Mouse (Mus musculus) heart, adult 2 months (tissue): ENCODE data around the gene Fbxl2. TPM values are rescaled to one million over a fixed set of nuclear protein-coding genes. Genes with fewer than 3 reads are reported as not detected.

Experiments
- DNase-seq, 2 experiments: peaks; one replicate each; pipeline ENCODE4 v3.0.0; 2021
- H3K27ac ChIP-seq: fragments of 200-600 bp; 2 replicates; pipeline ENCODE4 v1.8.1; 2022
- H3K27me3 ChIP-seq: fragments of 200-500 bp; 2 replicates; pipeline ENCODE4 v1.6.1; 2012; ENCODE audit warnings: mild to moderate bottlenecking, low read length, inconsistent platforms, mixed read lengths; ENCODE audit not compliant: control insufficient read depth, insufficient read depth
- H3K36me3 ChIP-seq: fragments of 200-500 bp; 2 replicates; pipeline ENCODE4 v1.6.1; 2012; ENCODE audit warnings: low read length, inconsistent platforms; ENCODE audit not compliant: control insufficient read depth, insufficient read depth
- H3K4me1 ChIP-seq: fragments of 200-500 bp; 2 replicates; pipeline ENCODE4 v1.6.1; 2011; ENCODE audit warnings: low read length; ENCODE audit not compliant: control insufficient read depth, insufficient read depth
- H3K4me3 ChIP-seq: fragments of 200-600 bp; 2 replicates; pipeline ENCODE4 v1.8.1; 2022
- H3K79me2 ChIP-seq: fragments of 200-500 bp; replicated peaks from 2 replicates; pipeline ENCODE4 v1.6.1; 2012; ENCODE audit warnings: mild to moderate bottlenecking, inconsistent platforms, low read length, moderate library complexity, mixed read lengths; ENCODE audit not compliant: control insufficient read depth, insufficient read depth
- H3K9ac ChIP-seq: fragments of 200-500 bp; 2 replicates; pipeline ENCODE4 v1.6.1; 2012; ENCODE audit warnings: low read depth, mild to moderate bottlenecking, control low read depth, inconsistent platforms, low read length, mixed read lengths
- CTCF ChIP-seq: fragments of 200-600 bp; IDR thresholded peaks from 2 replicates; pipeline ENCODE4 v1.8.1; 2022; ENCODE audit warnings: antibody characterized with exemption, mild to moderate bottlenecking, moderate library complexity
- EP300 ChIP-seq: fragments of 200-500 bp; IDR thresholded peaks from 2 replicates; pipeline ENCODE4 v1.6.1; 2011; ENCODE audit warnings: low read depth, low read length, control low read depth; ENCODE audit not compliant: insufficient read depth
- POLR2A ChIP-seq: fragments of 200-500 bp; IDR thresholded peaks from 2 replicates; pipeline ENCODE4 v1.6.1; 2011; ENCODE audit warnings: mild to moderate bottlenecking, low read depth, low read length, control low read depth; ENCODE audit not compliant: insufficient read depth
- WGBS: fragments of 180-500 bp; shearing (Covaris S2); methylation state at CpG from one replicate; pipeline ENCODE4 v1.1.7; 2018; 5-methylcytosine and 5-hydroxymethylcytosine counted together
- intact Hi-C: fragments of 180-260 bp; cut with DNase I; formaldehyde crosslinking; loops from one replicate; pipeline ENCODE4 v1.15.1; 2025
- polyA plus RNA-seq: library from polyadenylated mRNA; depleted of rRNA; stranded (reverse); fragments of >200 nt; gene quantifications from 2 replicates; pipeline ENCODE4 v1.2.3, GENCODE M21; 2012
- total RNA-seq, 2 experiments: library from RNA; stranded (reverse); gene quantifications; 2 replicates each; pipeline ENCODE4 v1.2.3; 2021

The Fbxl2 gene
- total and polyA plus RNA-seq, 3 experiments: 0.44 to 1.5 (median 0.91) TPM

DNA sequence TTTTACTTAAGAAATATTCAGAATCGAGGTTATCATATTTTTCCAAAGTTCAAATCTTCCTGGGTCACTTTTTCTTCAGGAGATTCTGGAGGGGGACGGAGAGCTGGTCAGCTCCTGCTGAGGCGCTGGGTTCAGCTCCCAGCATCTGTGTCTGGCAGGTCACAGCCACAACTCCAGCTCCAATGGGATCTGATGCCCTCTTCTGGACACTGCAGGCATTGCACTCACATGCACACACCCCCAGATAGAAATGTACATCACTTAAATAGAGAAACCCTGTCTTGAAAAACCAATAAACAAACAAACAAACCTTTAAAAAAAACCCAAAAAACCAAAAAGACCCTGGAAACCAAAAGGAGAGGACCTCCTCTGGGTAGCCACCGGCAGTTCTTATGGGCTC, 30.3 kb downstream of the Fbxl2 start:
- Histone ChIP-seq H3K27ac (no peak overlapping the region), H3K4me1 (no peaks in the 10 kb centered on the region), H3K36me3 (no peaks in the 10 kb centered on the region), H3K79me2 (no peaks in the 10 kb centered on the region), H3K4me3 (no peak overlapping the region), H3K9ac (no peak overlapping the region), H3K27me3 (no peaks in the 10 kb centered on the region)
- 89% methylated on average over 4 of the region's 4 CpGs for WGBS
- peak; percentile 38 for TF ChIP-seq CTCF
- no peak for TF ChIP-seq POLR2A
- no peak for TF ChIP-seq EP300
- intact Hi-C loops: no loop called here
- no peak for DNase-seq

DNA sequence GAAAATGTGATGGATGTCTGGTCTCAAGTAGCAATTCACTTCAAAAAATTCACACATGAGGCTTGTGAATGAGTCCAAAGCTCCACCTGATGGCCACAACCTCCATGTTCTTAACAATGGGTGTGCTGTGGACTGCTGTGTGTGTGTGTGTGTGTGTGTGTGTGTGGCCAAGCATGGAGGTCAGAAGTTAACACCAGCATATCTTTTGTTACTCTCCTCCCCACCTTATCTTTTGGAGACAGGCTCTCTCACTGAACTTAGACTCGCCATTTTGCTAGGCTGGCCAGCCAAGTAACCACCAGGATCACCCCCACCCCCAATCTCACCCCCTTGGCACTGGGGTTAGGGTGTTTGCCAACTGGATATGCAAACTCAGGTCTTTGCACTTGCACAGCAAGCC, 32.0 kb downstream of the Fbxl2 start:
- no peak for TF ChIP-seq POLR2A
- TF ChIP-seq EP300: no peak
- TF ChIP-seq CTCF: no peak
- Histone ChIP-seq H3K27me3 (no peaks in the 10 kb centered on the region), H3K4me1 (no peaks in the 10 kb centered on the region), H3K27ac (no peak overlapping the region), H3K9ac (no peak overlapping the region), H3K79me2 (no peaks in the 10 kb centered on the region), H3K36me3 (no peaks in the 10 kb centered on the region), H3K4me3 (no peak overlapping the region)
- WGBS: 59% methylated on average over 1 of the region's 1 CpGs
- intact Hi-C loops: no loop called here
- DNase-seq: no peak

DNA sequence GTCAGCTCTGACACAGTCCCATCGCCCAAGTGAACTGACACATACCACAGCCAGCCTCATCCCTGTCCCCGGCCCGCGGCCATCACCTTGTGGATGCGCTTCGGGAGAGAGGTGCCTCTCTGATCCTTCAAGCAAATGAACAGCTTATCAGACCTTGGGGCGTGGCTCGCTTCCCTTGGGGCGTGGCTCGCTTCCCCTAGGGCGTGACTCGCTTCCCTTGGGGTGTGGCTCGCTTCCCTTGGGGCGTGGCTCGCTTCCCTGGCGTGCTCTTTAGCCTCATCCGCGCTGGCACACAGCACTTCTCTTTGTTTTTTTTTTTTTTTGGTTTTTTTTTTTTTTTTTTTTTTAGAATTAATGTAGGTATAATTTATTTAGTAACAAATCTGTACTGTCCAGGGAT, 34.8 kb downstream of the Fbxl2 start:
- DNase-seq: no peak
- no peak for TF ChIP-seq POLR2A
- TF ChIP-seq CTCF: no peak
- TF ChIP-seq EP300: no peak
- H3K4me3 ChIP-seq: no peak overlapping the region
- WGBS: 59% methylated on average over 18 of the region's 18 CpGs
- no peaks in the 10 kb centered on the region for H3K27me3 ChIP-seq
- no peak overlapping the region for H3K27ac ChIP-seq
- no peaks in the 10 kb centered on the region for H3K4me1 ChIP-seq
- no peak overlapping the region for H3K9ac ChIP-seq
- no peaks in the 10 kb centered on the region for H3K36me3 ChIP-seq
- intact Hi-C loops: no loop called here
- H3K79me2 ChIP-seq: no peaks in the 10 kb centered on the region

DNA sequence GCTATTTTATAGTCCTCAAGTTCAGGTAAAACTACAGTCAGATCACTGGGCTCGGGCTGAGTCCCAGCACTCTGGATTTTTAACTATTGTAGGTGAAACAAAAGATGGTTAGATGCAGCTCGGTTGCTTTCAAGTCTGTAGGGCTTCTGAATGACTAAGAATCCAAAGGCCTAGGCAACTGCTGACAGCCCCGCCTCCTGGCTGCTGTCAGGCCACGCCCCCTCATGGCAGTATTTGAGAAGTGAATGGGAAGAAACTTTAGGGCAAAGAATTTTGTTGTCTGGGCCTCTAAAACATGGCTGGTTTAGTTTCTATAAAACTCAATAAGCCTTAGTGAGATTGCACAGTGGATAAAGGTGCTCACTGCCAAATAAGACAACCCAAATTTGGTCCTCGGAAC, 36.5 kb downstream of the Fbxl2 start:
- 58% methylated on average over 5 of the region's 5 CpGs for WGBS
- Histone ChIP-seq H3K27me3 (no peaks in the 10 kb centered on the region), H3K4me3 (no peak overlapping the region), H3K27ac (no peak overlapping the region), H3K36me3 (no peaks in the 10 kb centered on the region), H3K9ac (no peak overlapping the region), H3K4me1 (no peaks in the 10 kb centered on the region), H3K79me2 (no peaks in the 10 kb centered on the region)
- TF ChIP-seq EP300 (no peak), CTCF (no peak), POLR2A (no peak)
- intact Hi-C loops: no loop called here
- DNase-seq: no peak

DNA sequence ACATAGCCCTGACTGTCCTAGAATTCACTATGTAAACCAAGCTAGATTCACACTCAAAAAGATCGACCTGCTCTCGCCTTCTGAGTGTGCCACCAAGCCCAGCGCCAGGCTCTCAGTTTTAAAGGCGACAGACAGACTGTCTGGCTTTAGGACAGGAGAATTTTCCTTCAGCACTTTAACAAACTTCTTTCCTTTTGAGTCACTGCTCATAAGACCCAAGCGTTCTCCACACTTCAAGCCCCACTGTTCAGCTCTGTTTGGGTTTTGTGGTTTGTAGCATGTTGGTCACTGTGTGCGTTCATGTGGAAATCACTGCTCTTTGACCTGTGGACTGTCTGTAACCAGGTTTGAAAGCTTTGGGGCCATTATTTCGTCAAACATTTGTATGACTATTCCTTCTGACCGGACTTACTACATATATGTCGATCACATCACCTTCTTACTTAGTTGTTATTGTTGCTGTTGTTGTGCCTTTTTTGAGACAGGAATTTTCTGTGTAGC, 38.1 kb downstream of the Fbxl2 start:
- H3K4me3 ChIP-seq: no peak overlapping the region
- 93% methylated on average over 9 of the region's 9 CpGs for WGBS
- intact Hi-C loops: no loop called here
- no peaks in the 10 kb centered on the region for H3K27me3 ChIP-seq
- no peaks in the 10 kb centered on the region for H3K79me2 ChIP-seq
- TF ChIP-seq CTCF (no peak), EP300 (no peak), POLR2A (no peak)
- no peak overlapping the region for H3K27ac ChIP-seq
- H3K9ac ChIP-seq: no peak overlapping the region
- no peaks in the 10 kb centered on the region for H3K4me1 ChIP-seq
- H3K36me3 ChIP-seq: no peaks in the 10 kb centered on the region
- DNase-seq: no peak

DNA sequence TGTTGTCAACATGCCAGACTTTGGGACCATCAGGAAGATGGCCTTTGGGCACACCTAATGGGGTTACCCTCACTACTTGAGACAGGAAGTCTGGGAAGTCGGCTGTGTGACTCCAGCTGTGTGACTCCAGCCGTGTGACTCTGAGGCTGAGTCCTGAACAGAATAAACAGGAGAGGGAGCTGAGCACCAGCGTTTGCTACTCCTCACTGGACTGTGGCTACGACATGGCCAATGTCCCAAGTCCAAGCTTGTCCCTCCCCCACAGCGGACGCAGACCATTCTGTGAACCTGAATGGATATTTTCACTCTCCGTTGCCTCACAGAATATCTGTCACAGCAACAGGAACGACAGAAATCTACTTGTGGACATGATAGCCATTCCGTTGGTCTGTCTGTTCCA, 39.2 kb downstream of the Fbxl2 start:
- no peak overlapping the region for H3K27ac ChIP-seq
- no peaks in the 10 kb centered on the region for H3K79me2 ChIP-seq
- H3K4me1 ChIP-seq: no peaks in the 10 kb centered on the region
- intact Hi-C loops: no loop called here
- no peak overlapping the region for H3K4me3 ChIP-seq
- TF ChIP-seq EP300 (no peak), POLR2A (no peak), CTCF (no peak)
- H3K27me3 ChIP-seq: no peaks in the 10 kb centered on the region
- no peak for DNase-seq
- no peak overlapping the region for H3K9ac ChIP-seq
- H3K36me3 ChIP-seq: no peaks in the 10 kb centered on the region
- 61% methylated on average over 9 of the region's 9 CpGs for WGBS

DNA sequence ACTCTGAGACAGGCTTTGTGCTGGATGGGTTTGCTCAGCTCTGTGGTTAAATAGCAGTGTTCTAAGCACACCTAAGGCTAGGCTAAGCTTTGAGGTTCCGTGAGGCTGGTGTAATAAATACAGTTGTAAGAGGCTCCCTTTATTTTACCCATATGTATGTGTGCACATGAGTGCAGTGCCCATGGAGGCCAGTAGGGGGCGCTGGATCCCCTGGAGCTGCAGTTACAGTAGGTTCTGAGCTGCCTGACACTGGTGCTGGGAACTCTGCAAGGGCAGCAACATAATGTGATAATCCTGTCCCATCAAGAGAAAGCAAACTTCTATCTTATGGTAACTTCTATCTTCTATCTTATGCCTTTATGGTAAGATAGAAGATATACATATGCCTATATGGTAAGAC, 47.7 kb downstream of the Fbxl2 start:
- no peak overlapping the region for H3K9ac ChIP-seq
- H3K27me3 ChIP-seq: no peaks in the 10 kb centered on the region
- no peaks in the 10 kb centered on the region for H3K36me3 ChIP-seq
- no peak for TF ChIP-seq POLR2A
- peak; percentile 37 for TF ChIP-seq CTCF
- no peaks in the 10 kb centered on the region for H3K79me2 ChIP-seq
- no peak for DNase-seq
- intact Hi-C loops: no loop called here
- no peak overlapping the region for H3K27ac ChIP-seq
- 59% methylated on average over 2 of the region's 2 CpGs for WGBS
- no peak overlapping the region for H3K4me3 ChIP-seq
- no peaks in the 10 kb centered on the region for H3K4me1 ChIP-seq
